Comparison of ENCODE assay signal across 8 mouse cellular contexts in genomic region chr11:119258572-119259322, GRCm38 (mm10). TPM values are rescaled to one million over a fixed set of nuclear protein-coding genes. Genes with fewer than 3 reads are reported as not detected.
DNase-seq lines count a peak whose midpoint lies in the region; ATAC-seq and TF ChIP-seq lines count a peak whose summit lies in the region.

No protein-coding gene starts in this region.

- 65% methylated on average over 23 of the region's 23 CpGs for WGBS in heart, embryonic 13.5 days
- 52% methylated on average over 23 of the region's 23 CpGs for WGBS in kidney, embryonic 15.5 days
- WGBS in limb, embryonic 14.5 days = 68% methylated on average over 23 of the region's 23 CpGs
- 73% methylated on average over 23 of the region's 23 CpGs for WGBS in midbrain, embryonic 13.5 days
- WGBS in small intestine, adult 2 months = 57% methylated on average over 23 of the region's 23 CpGs

- no peak overlapping the region; the same call in 1 of the 2 replicates for H3K27ac ChIP-seq in heart, embryonic 13.5 days (replicated peaks)
- peak overlapping the region; percentile 29 for H3K27ac ChIP-seq in kidney, embryonic 15.5 days
- 0 out of 2 replicates have a peak overlapping the region, but pooled peaks have one; percentile 33 for H3K27ac ChIP-seq in limb, embryonic 14.5 days (replicated peaks; ENCODE audit: low read depth, low read length)
- peak overlapping the region; percentile 69; the same call in 1 of the 2 replicates for H3K27ac ChIP-seq in midbrain, embryonic 13.5 days
- H3K27ac ChIP-seq in small intestine, adult 2 months (ENCODE audit: insufficient read depth, low read depth, low read length) = peak overlapping the region; percentile 34; the same call in 1 of the 2 replicates

- TF ChIP-seq CTCF in small intestine, adult 2 months (IDR thresholded peaks at IDR 0.05; ENCODE audit: extremely low read depth, insufficient read length, insufficient replicate concordance, low read depth, low read length) = no peak

- H3K36me3 ChIP-seq in heart, embryonic 13.5 days = no peaks in the 10 kb centered on the region
- H3K36me3 ChIP-seq in kidney, embryonic 15.5 days = no peaks in the 10 kb centered on the region
- H3K36me3 ChIP-seq in limb, embryonic 14.5 days (ENCODE audit: control insufficient read depth, insufficient read depth, low read length) = no peaks in the 10 kb centered on the region
- peaks cover 58% of the 10 kb centered on the region for H3K36me3 ChIP-seq in midbrain, embryonic 13.5 days
- no peaks in the 10 kb centered on the region for H3K36me3 ChIP-seq in small intestine, adult 2 months (ENCODE audit: control insufficient read depth, insufficient read depth, low read length)

- TF ChIP-seq POLR2A in limb, embryonic 14.5 days (IDR thresholded peaks at IDR 0.05; ENCODE audit: borderline replicate concordance, extremely low read depth, insufficient read depth, insufficient read length) = no peak
- TF ChIP-seq POLR2A in small intestine, adult 2 months (IDR thresholded peaks at IDR 0.05; ENCODE audit: low read depth, low read length) = no peak

- H3K4me3 ChIP-seq in heart, embryonic 13.5 days = peak overlapping the region; percentile 41
- H3K4me3 ChIP-seq in kidney, embryonic 15.5 days (replicated peaks) = peak overlapping the region; percentile 28
- H3K4me3 ChIP-seq in limb, embryonic 14.5 days (replicated peaks; ENCODE audit: low read length) = peak overlapping the region; percentile 15
- peak overlapping the region; percentile 27 for H3K4me3 ChIP-seq in midbrain, embryonic 13.5 days (replicated peaks)
- peak overlapping the region; percentile 45 for H3K4me3 ChIP-seq in small intestine, adult 2 months (ENCODE audit: low read depth, low read length)

- ATAC-seq in erythroid progenitor cell, adult 5-6 weeks (replicated peaks; ENCODE audit: low FRiP score, poor library complexity, severe bottlenecking) = peak; percentile 82
- ATAC-seq in heart, embryonic 13.5 days (ENCODE audit: extremely low read depth, insufficient number of reproducible peaks, low FRiP score, low TSS enrichment) = 0 out of 2 replicates have a peak, but pooled peaks have one; percentile 47
- peak; percentile 83 for ATAC-seq in kidney, embryonic 15.5 days (replicated peaks; ENCODE audit: low FRiP score)
- peak; percentile 81 for ATAC-seq in limb, embryonic 14.5 days (ENCODE audit: low FRiP score, low read depth)
- peak; percentile 73 for ATAC-seq in midbrain, embryonic 13.5 days

- H3K4me1 ChIP-seq in heart, embryonic 13.5 days = no peaks in the 10 kb centered on the region
- H3K4me1 ChIP-seq in kidney, embryonic 15.5 days = peaks cover 38% of the 10 kb centered on the region
- no peaks in the 10 kb centered on the region; the same call in 1 of the 2 replicates for H3K4me1 ChIP-seq in limb, embryonic 14.5 days (ENCODE audit: control insufficient read depth, insufficient read depth, low read length)
- H3K4me1 ChIP-seq in midbrain, embryonic 13.5 days (replicated peaks) = peaks cover 16% of the 10 kb centered on the region
- no peaks in the 10 kb centered on the region for H3K4me1 ChIP-seq in small intestine, adult 2 months (ENCODE audit: control insufficient read depth, insufficient read depth, insufficient read length, low read length)

- peak overlapping the region; percentile 67 for H3K9ac ChIP-seq in heart, embryonic 13.5 days
- no peak overlapping the region for H3K9ac ChIP-seq in kidney, embryonic 15.5 days
- H3K9ac ChIP-seq in limb, embryonic 14.5 days (ENCODE audit: low read depth, low read length, severe bottlenecking) = no peak overlapping the region
- 0 out of 2 replicates have a peak overlapping the region, but pooled peaks have one; percentile 32 for H3K9ac ChIP-seq in midbrain, embryonic 13.5 days (replicated peaks)

- no peaks in the 10 kb centered on the region for H3K9me3 ChIP-seq in heart, embryonic 13.5 days
- no peaks in the 10 kb centered on the region for H3K9me3 ChIP-seq in kidney, embryonic 15.5 days (replicated peaks)
- no peaks in the 10 kb centered on the region for H3K9me3 ChIP-seq in limb, embryonic 14.5 days (ENCODE audit: control insufficient read depth, low read length)
- H3K9me3 ChIP-seq in midbrain, embryonic 13.5 days = no peaks in the 10 kb centered on the region

- peak; percentile 57 to 63 for DNase-seq in B cell, adult 2 months
- peak; percentile 74 for DNase-seq in brain, adult 2 months (ENCODE audit: low read depth, low spot score)
- peak; percentile 47 for DNase-seq in limb, embryonic 14.5 days (ENCODE audit: low spot score)

- H3K4me2 ChIP-seq in heart, embryonic 13.5 days = peak overlapping the region; percentile 64
- H3K4me2 ChIP-seq in kidney, embryonic 15.5 days = peak overlapping the region; percentile 55
- H3K4me2 ChIP-seq in limb, embryonic 14.5 days (replicated peaks; ENCODE audit: low read depth, low read length, severe bottlenecking) = peak overlapping the region; percentile 44
- peak overlapping the region; percentile 51 for H3K4me2 ChIP-seq in midbrain, embryonic 13.5 days (replicated peaks)

- no peaks in the 10 kb centered on the region; the same call in 1 of the 2 replicates for H3K27me3 ChIP-seq in heart, embryonic 13.5 days (replicated peaks)
- no peaks in the 10 kb centered on the region for H3K27me3 ChIP-seq in kidney, embryonic 15.5 days
- no peaks in the 10 kb centered on the region for H3K27me3 ChIP-seq in limb, embryonic 14.5 days (ENCODE audit: control insufficient read depth, insufficient read depth, low read length)
- no peaks in the 10 kb centered on the region for H3K27me3 ChIP-seq in midbrain, embryonic 13.5 days
- no peaks in the 10 kb centered on the region for H3K27me3 ChIP-seq in small intestine, adult 2 months (ENCODE audit: control insufficient read depth, insufficient read depth, low read length)

RNA-seq across cellular contexts. Expression of gene Gaa, which starts 8.9 kb away (rescaled TPM):
- total RNA-seq in erythroid progenitor cell, adult 5-6 weeks (2015; ENCODE audit: low replicate concordance) = 4.2 and 8.6 TPM in 2 replicates
- total RNA-seq in erythroid progenitor cell, adult 5-6 weeks (2017; ENCODE audit: low replicate concordance) = 5.6 and 17.9 TPM in 2 replicates
- 103 and 104 TPM in 2 replicates for polyA plus RNA-seq in heart, embryonic 13.5 days (2015; fragmentation: Nextera tagmentation; extraction: Ambion mirVana)
- polyA plus RNA-seq in kidney, embryonic 15.5 days (2015; fragmentation: Nextera tagmentation; extraction: Ambion mirVana) = 53.9 and 64.8 TPM in 2 replicates
- 136 and 196 TPM in 2 replicates for polyA plus RNA-seq in limb, embryonic 14.5 days (2012; rRNA removed)
- 74.5 and 76.0 TPM in 2 replicates for polyA plus RNA-seq in limb, embryonic 14.5 days (2014; fragmentation: Nextera tagmentation; extraction: Ambion mirVana)
- 49.9 and 50.7 TPM in 2 replicates for polyA plus RNA-seq in midbrain, embryonic 13.5 days (2015; fragmentation: Nextera tagmentation; extraction: Ambion mirVana)
- polyA plus RNA-seq in small intestine, adult 2 months (2012; rRNA removed) = 35.8 TPM in 2 replicates

RNA-seq across cellular contexts. Expression of gene Ccdc40, which starts 30.4 kb away (rescaled TPM):
- total RNA-seq in erythroid progenitor cell, adult 5-6 weeks (2015; ENCODE audit: low replicate concordance) = not detected in 2 replicates
- total RNA-seq in erythroid progenitor cell, adult 5-6 weeks (2017; ENCODE audit: low replicate concordance) = 0.13 and 1.9 TPM in 2 replicates
- polyA plus RNA-seq in heart, embryonic 13.5 days (2015; fragmentation: Nextera tagmentation; extraction: Ambion mirVana) = 1.5 and 3.1 TPM in 2 replicates
- 4.6 and 6.5 TPM in 2 replicates for polyA plus RNA-seq in kidney, embryonic 15.5 days (2015; fragmentation: Nextera tagmentation; extraction: Ambion mirVana)
- polyA plus RNA-seq in limb, embryonic 14.5 days (2012; rRNA removed) = 2.5 and 3.1 TPM in 2 replicates
- 2.1 and 2.7 TPM in 2 replicates for polyA plus RNA-seq in limb, embryonic 14.5 days (2014; fragmentation: Nextera tagmentation; extraction: Ambion mirVana)
- polyA plus RNA-seq in midbrain, embryonic 13.5 days (2015; fragmentation: Nextera tagmentation; extraction: Ambion mirVana) = 17.6 and 18.1 TPM in 2 replicates
- 0.18 and 0.20 TPM in 2 replicates for polyA plus RNA-seq in small intestine, adult 2 months (2012; rRNA removed)

RNA-seq across cellular contexts. Expression of gene Tbc1d16, which starts 30.4 kb away (rescaled TPM):
- total RNA-seq in erythroid progenitor cell, adult 5-6 weeks (2015; ENCODE audit: low replicate concordance) = 0.84 and 1.1 TPM in 2 replicates
- total RNA-seq in erythroid progenitor cell, adult 5-6 weeks (2017; ENCODE audit: low replicate concordance) = 0.26 TPM in 1 of 2 replicates, not detected in the other
- polyA plus RNA-seq in heart, embryonic 13.5 days (2015; fragmentation: Nextera tagmentation; extraction: Ambion mirVana) = 9.6 and 9.7 TPM in 2 replicates
- 12.8 and 15.0 TPM in 2 replicates for polyA plus RNA-seq in kidney, embryonic 15.5 days (2015; fragmentation: Nextera tagmentation; extraction: Ambion mirVana)
- 29.2 and 34.4 TPM in 2 replicates for polyA plus RNA-seq in limb, embryonic 14.5 days (2012; rRNA removed)
- 16.3 and 16.7 TPM in 2 replicates for polyA plus RNA-seq in limb, embryonic 14.5 days (2014; fragmentation: Nextera tagmentation; extraction: Ambion mirVana)
- 50.0 and 53.1 TPM in 2 replicates for polyA plus RNA-seq in midbrain, embryonic 13.5 days (2015; fragmentation: Nextera tagmentation; extraction: Ambion mirVana)
- 4.3 and 5.0 TPM in 2 replicates for polyA plus RNA-seq in small intestine, adult 2 months (2012; rRNA removed)

RNA-seq across cellular contexts. Expression of gene Eif4a3, which starts 41.1 kb away (rescaled TPM):
- total RNA-seq in erythroid progenitor cell, adult 5-6 weeks (2015; ENCODE audit: low replicate concordance) = 107 and 136 TPM in 2 replicates
- 107 and 108 TPM in 2 replicates for total RNA-seq in erythroid progenitor cell, adult 5-6 weeks (2017; ENCODE audit: low replicate concordance)
- polyA plus RNA-seq in heart, embryonic 13.5 days (2015; fragmentation: Nextera tagmentation; extraction: Ambion mirVana) = 281 and 304 TPM in 2 replicates
- 383 and 393 TPM in 2 replicates for polyA plus RNA-seq in kidney, embryonic 15.5 days (2015; fragmentation: Nextera tagmentation; extraction: Ambion mirVana)
- 206 and 228 TPM in 2 replicates for polyA plus RNA-seq in limb, embryonic 14.5 days (2012; rRNA removed)
- polyA plus RNA-seq in limb, embryonic 14.5 days (2014; fragmentation: Nextera tagmentation; extraction: Ambion mirVana) = 339 and 342 TPM in 2 replicates
- 317 and 341 TPM in 2 replicates for polyA plus RNA-seq in midbrain, embryonic 13.5 days (2015; fragmentation: Nextera tagmentation; extraction: Ambion mirVana)
- 27.7 and 56.5 TPM in 2 replicates for polyA plus RNA-seq in small intestine, adult 2 months (2012; rRNA removed)

RNA-seq across cellular contexts. Expression of gene Card14, which starts 48.8 kb away (rescaled TPM):
- not detected in 2 replicates for total RNA-seq in erythroid progenitor cell, adult 5-6 weeks (2015; ENCODE audit: low replicate concordance)
- not detected in 2 replicates for total RNA-seq in erythroid progenitor cell, adult 5-6 weeks (2017; ENCODE audit: low replicate concordance)
- polyA plus RNA-seq in heart, embryonic 13.5 days (2015; fragmentation: Nextera tagmentation; extraction: Ambion mirVana) = 0.36 and 0.37 TPM in 2 replicates
- polyA plus RNA-seq in kidney, embryonic 15.5 days (2015; fragmentation: Nextera tagmentation; extraction: Ambion mirVana) = 0.23 and 0.46 TPM in 2 replicates
- 1.7 and 2.0 TPM in 2 replicates for polyA plus RNA-seq in limb, embryonic 14.5 days (2012; rRNA removed)
- polyA plus RNA-seq in limb, embryonic 14.5 days (2014; fragmentation: Nextera tagmentation; extraction: Ambion mirVana) = 1.7 and 1.9 TPM in 2 replicates
- polyA plus RNA-seq in midbrain, embryonic 13.5 days (2015; fragmentation: Nextera tagmentation; extraction: Ambion mirVana) = 0.08 and 0.09 TPM in 2 replicates
- polyA plus RNA-seq in small intestine, adult 2 months (2012; rRNA removed) = 3.5 and 7.1 TPM in 2 replicates

Comparison
In these comparisons a context has a peak if more than half of its experiments do, and no peak if none do; other contexts are left out.
1. H3K9ac ChIP-seq: peak in heart, embryonic 13.5 days (single experiment) and midbrain, embryonic 13.5 days (single experiment); none in kidney, embryonic 15.5 days (single experiment) and limb, embryonic 14.5 days (single experiment).
2. Peak in every context shown above with its lines, with median percentiles within 50 percentile points of each other: DNase-seq, ATAC-seq, H3K4me2 ChIP-seq and H3K4me3 ChIP-seq.